Mouse (Mus musculus): ENCODE results near the gene Hoxb6. TPM values are rescaled to one million over a fixed set of nuclear protein-coding genes. Genes with fewer than 3 reads are reported as not detected.

The Hoxb6 gene
- total RNA-seq, 4 experiments from 2014 or later = not detected

GRCm38 (mm10) chr11:96268031-96268745 lies 24.1 kb upstream of the Hoxb6 start:
- no peak for DNase-seq (ENCODE audit: low spot score in 2 of 2)

GRCm38 (mm10) chr11:96269869-96270268 lies 22.4 kb upstream of the Hoxb6 start:
- DNase-seq (ENCODE audit: low spot score in 2 of 2) = no peak

GRCm38 (mm10) chr11:96270996-96271540 lies 21.2 kb upstream of the Hoxb6 start, which contains the start of gene Hoxb9:
Gene Hoxb9 (plus strand): TSS chr11:96271457.
- DNase-seq (ENCODE audit: low spot score in 2 of 2) = no peak

GRCm38 (mm10) chr11:96271541-96272011 lies 20.7 kb upstream of the Hoxb6 start:
- DNase-seq (ENCODE audit: low spot score in 2 of 2) = no peak

GRCm38 (mm10) chr11:96272024-96272921 lies 20.0 kb upstream of the Hoxb6 start:
- DNase-seq (ENCODE audit: low spot score in 2 of 2) = no peak

- no peak for DNase-seq (ENCODE audit: low spot score in 2 of 2)
Observed at GRCm38 (mm10) chr11:96274428-96274827, 17.8 kb upstream of the Hoxb6 start.

GRCm38 (mm10) chr11:96275896-96276295 lies 16.4 kb upstream of the Hoxb6 start:
- DNase-seq (ENCODE audit: low spot score in 2 of 2) = no peak

- DNase-seq (ENCODE audit: low spot score in 2 of 2) = no peak
Observed at GRCm38 (mm10) chr11:96277151-96278044, 14.9 kb upstream of the Hoxb6 start.

GRCm38 (mm10) chr11:96278324-96278723 lies 14.0 kb upstream of the Hoxb6 start:
- DNase-seq (ENCODE audit: low spot score in 2 of 2) = no peak

- peak; percentile 38 to 56 for DNase-seq (ENCODE audit: low spot score in 2 of 2)
Observed at GRCm38 (mm10) chr11:96278773-96279172, 13.5 kb upstream of the Hoxb6 start.

- DNase-seq (ENCODE audit: low spot score in 2 of 2) = no peak
Observed at GRCm38 (mm10) chr11:96279421-96280233, 12.6 kb upstream of the Hoxb6 start.

GRCm38 (mm10) chr11:96280399-96281378 lies 11.6 kb upstream of the Hoxb6 start:
- DNase-seq (ENCODE audit: low spot score in 2 of 2) = no peak

- no peak for DNase-seq (ENCODE audit: low spot score in 2 of 2)
Observed at GRCm38 (mm10) chr11:96281396-96281795, 10.9 kb upstream of the Hoxb6 start.

- DNase-seq (ENCODE audit: low spot score in 2 of 2) = no peak
Observed at GRCm38 (mm10) chr11:96281855-96282570, 10.3 kb upstream of the Hoxb6 start, which contains the start of gene Hoxb8. Gene Hoxb8 (plus strand): TSS chr11:96281905.

- no peak for DNase-seq (ENCODE audit: low spot score in 2 of 2)
Observed at GRCm38 (mm10) chr11:96282795-96283430, 9.4 kb upstream of the Hoxb6 start.

GRCm38 (mm10) chr11:96284041-96284749 lies 8.1 kb upstream of the Hoxb6 start:
- DNase-seq (ENCODE audit: low spot score in 2 of 2) = no peak

All from left cerebral cortex, adult 8-10 months (tissue).